Mouse (Mus musculus) limb, embryonic 11.5 days (tissue): ENCODE data around the gene Npl. TPM values are rescaled to one million over a fixed set of nuclear protein-coding genes. Genes with fewer than 3 reads are reported as not detected.

Experiments used
- ATAC-seq: fragments of 200-750 bp; cut with Nextera tagmentation; 2 replicates; pipeline ENCODE4 v1.8.0; 2017; ENCODE audit warnings: low read depth; ENCODE audit not compliant: insufficient number of reproducible peaks, low FRiP score, low TSS enrichment
- DNase-seq: peaks from one replicate; pipeline ENCODE4 v3.0.0-alpha.2; 2015; ENCODE audit warnings: low spot score
- H3K27ac ChIP-seq: fragments of 300-500 bp; sonication (generic); replicated peaks from 2 replicates; pipeline ENCODE4 v1.5.1; 2014; ENCODE audit warnings: low read depth, mild to moderate bottlenecking, low read length
- H3K27me3 ChIP-seq: fragments of 300-500 bp; sonication (generic); 2 replicates; pipeline ENCODE4 v1.6.1; 2014; ENCODE audit warnings: mild to moderate bottlenecking, low read length, mixed read lengths; ENCODE audit not compliant: control insufficient read depth, insufficient read depth
- H3K36me3 ChIP-seq: fragments of 300-500 bp; sonication (generic); 2 replicates; pipeline ENCODE4 v1.6.1; 2014; ENCODE audit warnings: mild to moderate bottlenecking, low read length, moderate library complexity, mixed read lengths; ENCODE audit not compliant: control insufficient read depth, insufficient read depth
- H3K4me1 ChIP-seq: fragments of 300-500 bp; sonication (generic); 2 replicates; pipeline ENCODE4 v1.6.1; 2014; ENCODE audit warnings: low read length, mixed read lengths; ENCODE audit not compliant: control insufficient read depth, insufficient read depth
- H3K4me2 ChIP-seq: fragments of 300-500 bp; sonication (generic); 2 replicates; pipeline ENCODE4 v1.6.1; 2014; ENCODE audit warnings: low read depth, mild to moderate bottlenecking, moderate library complexity; ENCODE audit not compliant: severe bottlenecking
- H3K4me3 ChIP-seq: fragments of 300-500 bp; sonication (generic); 2 replicates; pipeline ENCODE4 v1.5.1; 2014; ENCODE audit warnings: low read depth, low read length
- H3K9ac ChIP-seq: fragments of 300-500 bp; sonication (generic); 2 replicates; pipeline ENCODE4 v1.6.1; 2014; ENCODE audit warnings: mild to moderate bottlenecking, low read length
- H3K9me3 ChIP-seq: fragments of 300-500 bp; sonication (generic); 2 replicates; pipeline ENCODE4 v1.6.1; 2016; ENCODE audit warnings: low read length; ENCODE audit not compliant: control insufficient read depth
- WGBS: fragments of 180-500 bp; shearing (Covaris S2); extraction: QIAGEN DNeasy Blood & Tissue Kit; methylation state at CpG from one replicate; pipeline ENCODE4 v1.1.7; 2014; 5-methylcytosine and 5-hydroxymethylcytosine counted together
- polyA plus RNA-seq: library from polyadenylated mRNA; unstranded; fragments of >200 nt; fragmentation: Nextera tagmentation; extraction: Ambion mirVana; gene quantifications from 2 replicates; pipeline ENCODE4 v1.2.1, GENCODE M21; 2014

Npl gene
- polyA plus RNA-seq, 1 experiment from 2014 or later: 5.1 TPM

DNA sequence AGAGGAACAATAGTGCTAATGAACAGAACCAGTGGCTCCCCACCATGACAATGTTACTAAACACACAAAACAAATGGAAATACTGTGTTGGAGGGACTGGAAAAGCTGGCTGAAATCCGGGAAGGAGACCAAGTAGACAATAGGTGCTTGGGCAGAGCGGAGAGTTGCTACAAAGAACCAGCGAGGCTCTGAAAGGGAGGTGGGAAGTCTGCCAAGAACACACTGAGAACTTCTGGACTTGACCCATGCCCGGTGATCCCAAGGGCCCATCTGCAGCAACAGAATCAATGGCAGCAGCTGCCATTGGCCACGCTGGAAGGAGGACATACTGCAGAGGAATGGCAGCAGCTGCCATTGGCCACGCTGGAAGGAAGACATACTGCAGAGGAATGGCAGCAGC is 43.6 kb downstream of the Npl start:
- Histone ChIP-seq H3K9ac (no peak overlapping the region), H3K36me3 (no peaks in the 10 kb centered on the region), H3K9me3 (no peaks in the 10 kb centered on the region), H3K4me2 (no peak overlapping the region), H3K27me3 (no peaks in the 10 kb centered on the region), H3K4me3 (no peak overlapping the region), H3K4me1 (no peaks in the 10 kb centered on the region), H3K27ac (no peak overlapping the region)
- DNase-seq (no peak), ATAC-seq (no peak)
- WGBS: 88% methylated on average over 6 of the region's 6 CpGs

DNA sequence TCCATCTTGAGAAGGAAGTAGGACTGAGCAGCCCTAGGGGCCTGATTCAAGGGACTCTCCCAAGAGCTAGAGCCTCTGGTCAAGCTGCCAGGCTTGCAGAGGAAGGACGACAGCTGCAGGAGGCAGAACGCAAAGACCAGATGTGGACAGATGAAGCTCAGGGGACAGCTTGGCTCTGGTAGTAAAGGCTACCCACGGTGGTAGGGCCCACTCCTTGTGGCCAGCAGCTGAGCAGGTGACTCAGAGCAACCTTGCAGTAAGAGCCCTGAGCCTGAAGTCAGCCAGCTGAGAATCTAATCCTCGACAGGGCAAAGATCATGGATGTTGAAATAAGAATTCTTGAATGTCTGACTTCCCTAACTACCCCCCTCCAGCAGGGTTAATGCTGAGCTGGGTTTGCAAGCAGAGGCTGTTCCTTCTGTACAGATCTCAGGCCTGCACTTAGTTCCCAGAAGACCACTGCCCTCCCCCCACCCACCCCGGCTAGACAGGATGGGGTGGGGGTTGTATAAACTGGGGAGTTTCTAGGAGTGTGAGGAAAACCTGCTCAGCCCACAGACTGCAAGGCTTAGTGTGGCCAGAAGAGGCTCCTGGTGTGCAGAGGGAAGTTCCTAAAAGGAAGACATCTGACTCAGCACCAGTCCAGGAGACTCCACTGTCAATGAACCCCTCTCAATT is 48.1 kb downstream of the Npl start:
- Histone ChIP-seq H3K9ac (no peak overlapping the region), H3K4me1 (no peaks in the 10 kb centered on the region), H3K9me3 (no peaks in the 10 kb centered on the region), H3K27ac (no peak overlapping the region), H3K36me3 (no peaks in the 10 kb centered on the region), H3K4me3 (no peak overlapping the region), H3K27me3 (no peaks in the 10 kb centered on the region), H3K4me2 (no peak overlapping the region)
- DNase-seq (peak; percentile 31), ATAC-seq (0 out of 2 replicates have a peak, but pooled peaks have one; percentile 39)
- 54% methylated on average over 5 of the region's 5 CpGs for WGBS

DNA sequence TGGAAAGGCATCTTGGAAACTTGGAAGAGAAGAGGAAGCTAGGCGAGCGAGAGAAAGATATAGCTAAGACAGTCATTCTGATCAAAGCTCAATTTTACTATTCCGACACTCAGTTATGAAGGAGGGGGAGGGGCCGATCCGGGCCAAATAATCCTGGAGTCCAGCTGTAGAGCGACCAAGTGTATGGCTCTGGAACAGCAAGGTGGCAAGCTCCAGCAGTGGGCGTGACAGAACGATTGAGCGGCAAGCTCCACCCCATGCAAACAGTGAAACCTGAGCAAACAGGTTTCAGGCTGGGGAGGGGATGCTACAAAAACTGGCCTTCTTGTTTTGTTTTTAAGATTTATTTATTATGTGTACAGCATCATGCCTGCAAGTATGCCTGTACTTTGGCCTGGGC is 49.8 kb downstream of the Npl start:
- Histone ChIP-seq H3K4me1 (no peaks in the 10 kb centered on the region), H3K36me3 (no peaks in the 10 kb centered on the region), H3K9ac (no peak overlapping the region), H3K4me3 (no peak overlapping the region), H3K27me3 (no peaks in the 10 kb centered on the region), H3K27ac (no peak overlapping the region), H3K9me3 (no peaks in the 10 kb centered on the region), H3K4me2 (no peak overlapping the region)
- DNase-seq: no peak
- WGBS: 86% methylated on average over 9 of the region's 9 CpGs
- ATAC-seq: no peak

DNA sequence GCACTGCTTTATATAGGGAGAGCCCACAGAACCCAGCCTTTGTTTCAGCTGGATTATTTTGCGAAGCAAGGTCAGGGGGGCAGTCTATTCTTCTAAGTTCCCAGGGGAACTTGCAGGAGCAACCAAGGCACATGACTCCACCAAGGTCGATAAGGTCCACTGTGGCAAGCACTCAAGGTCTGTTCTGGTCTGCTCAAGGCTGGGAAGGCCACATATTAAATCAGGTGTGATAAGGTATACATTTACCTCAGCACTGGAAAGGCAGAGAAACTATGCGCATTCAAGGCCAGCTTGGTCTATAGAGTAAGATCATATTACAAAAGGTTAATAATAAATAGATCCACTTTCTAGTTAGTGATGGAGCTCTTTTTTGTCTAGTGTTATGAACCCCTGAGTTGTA is 53.8 kb downstream of the Npl start:
- Histone ChIP-seq H3K27me3 (no peaks in the 10 kb centered on the region), H3K4me3 (no peak overlapping the region), H3K27ac (no peak overlapping the region), H3K9ac (no peak overlapping the region), H3K9me3 (no peaks in the 10 kb centered on the region), H3K36me3 (no peaks in the 10 kb centered on the region), H3K4me2 (no peak overlapping the region), H3K4me1 (no peaks in the 10 kb centered on the region)
- DNase-seq (no peak), ATAC-seq (no peak)
- WGBS: 89% methylated on average over 3 of the region's 3 CpGs

DNA sequence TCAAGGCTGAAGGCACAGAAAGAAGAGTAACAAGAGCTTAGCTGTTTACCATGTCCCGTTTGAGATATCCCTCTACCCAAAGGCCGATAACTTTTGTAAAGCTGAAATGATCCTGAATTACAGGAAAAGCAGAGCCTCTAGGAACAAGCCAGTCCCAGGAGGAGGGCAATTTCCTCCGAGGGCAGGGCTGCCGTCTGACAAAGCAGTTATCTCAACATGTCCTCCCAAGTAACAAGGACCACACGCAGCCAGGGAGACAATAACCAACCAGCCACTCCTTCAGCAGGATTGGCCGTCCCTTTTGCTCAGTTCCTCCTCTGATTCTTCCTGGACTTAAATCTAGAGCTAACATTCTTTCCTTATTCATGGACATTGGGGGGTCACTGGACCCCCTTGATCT is 55.9 kb downstream of the Npl start:
- H3K9me3 ChIP-seq: no peaks in the 10 kb centered on the region
- ATAC-seq (no peak), DNase-seq (no peak)
- no peaks in the 10 kb centered on the region for H3K36me3 ChIP-seq
- no peak overlapping the region for H3K4me2 ChIP-seq
- no peak overlapping the region for H3K4me3 ChIP-seq
- H3K9ac ChIP-seq: no peak overlapping the region
- no peaks in the 10 kb centered on the region for H3K4me1 ChIP-seq
- no peak overlapping the region for H3K27ac ChIP-seq
- no peaks in the 10 kb centered on the region for H3K27me3 ChIP-seq
- WGBS: 44% methylated on average over 6 of the region's 6 CpGs

DNA sequence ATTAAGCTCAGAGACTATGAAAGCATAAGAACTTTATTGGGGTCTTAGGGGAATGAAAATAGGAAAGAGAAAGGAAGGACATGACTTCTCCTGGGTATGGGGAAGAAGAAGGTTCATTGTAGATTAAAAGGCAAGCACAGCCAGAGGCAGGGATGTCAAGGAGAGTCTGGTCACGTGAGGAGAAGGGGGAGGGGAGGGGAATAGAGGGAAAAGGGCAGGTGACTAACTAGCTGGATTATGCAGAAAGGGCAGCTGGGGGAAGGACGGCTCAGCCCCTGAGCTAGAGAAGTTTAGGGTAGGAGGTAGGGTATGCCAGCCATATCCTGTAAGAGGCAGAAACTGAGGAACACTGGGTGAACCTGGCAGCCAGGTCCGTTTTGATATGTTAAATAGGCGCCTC is 56.5 kb downstream of the Npl start:
- Histone ChIP-seq H3K4me3 (no peak overlapping the region), H3K4me1 (no peaks in the 10 kb centered on the region), H3K4me2 (no peak overlapping the region), H3K27me3 (no peaks in the 10 kb centered on the region), H3K9ac (no peak overlapping the region), H3K36me3 (no peaks in the 10 kb centered on the region), H3K27ac (no peak overlapping the region), H3K9me3 (no peaks in the 10 kb centered on the region)
- ATAC-seq (no peak), DNase-seq (no peak)
- 14% methylated on average over 4 of the region's 4 CpGs for WGBS

DNA sequence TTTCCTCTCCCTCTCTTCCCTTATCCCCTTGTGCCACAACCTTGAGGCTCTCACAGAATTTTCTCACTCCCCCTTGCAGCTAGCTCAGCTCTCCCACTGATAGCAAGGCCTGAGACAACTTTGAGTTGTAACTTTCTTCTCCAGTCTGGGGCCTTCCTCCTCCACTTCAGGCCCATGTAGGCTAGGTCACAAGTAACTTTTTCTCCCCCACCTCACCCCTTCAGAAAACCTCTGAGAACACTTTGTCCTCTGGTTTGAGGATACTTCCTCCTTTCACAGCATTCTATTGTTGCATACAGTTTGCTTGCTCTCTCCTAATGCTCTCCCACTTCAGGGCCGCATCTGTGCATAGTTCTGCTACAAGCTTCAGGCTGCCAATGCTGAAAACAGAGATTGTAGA is 58.0 kb downstream of the Npl start:
- 94% methylated on average over 1 of the region's 1 CpGs for WGBS
- Histone ChIP-seq H3K36me3 (no peaks in the 10 kb centered on the region), H3K4me2 (no peak overlapping the region), H3K9ac (no peak overlapping the region), H3K4me1 (no peaks in the 10 kb centered on the region), H3K27me3 (no peaks in the 10 kb centered on the region), H3K9me3 (no peaks in the 10 kb centered on the region), H3K4me3 (no peak overlapping the region), H3K27ac (no peak overlapping the region)
- DNase-seq: no peak
- no peak for ATAC-seq

DNA sequence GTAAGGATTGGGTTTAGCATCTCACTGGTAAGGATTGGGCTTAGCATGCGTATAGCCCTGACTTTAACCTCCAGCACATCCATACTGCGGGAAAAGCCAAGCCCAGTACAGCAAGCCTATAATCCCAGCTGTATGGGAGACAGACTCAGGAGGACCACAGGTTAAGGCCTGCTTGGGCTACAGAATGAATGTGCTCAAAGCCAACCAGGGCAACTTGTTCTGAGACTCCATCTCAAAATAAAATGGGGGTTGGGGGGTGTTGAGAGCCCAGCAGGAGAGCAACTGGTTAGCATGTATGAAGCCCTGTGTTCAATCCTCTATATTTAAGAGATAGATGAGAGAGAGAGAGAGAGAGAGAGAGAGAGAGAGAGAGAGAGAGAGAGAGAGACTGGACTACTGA is 58.5 kb downstream of the Npl start:
- H3K4me1 ChIP-seq: no peaks in the 10 kb centered on the region
- WGBS: 93% methylated on average over 2 of the region's 2 CpGs
- H3K4me3 ChIP-seq: no peak overlapping the region
- H3K9me3 ChIP-seq: no peaks in the 10 kb centered on the region
- no peak for ATAC-seq
- H3K27ac ChIP-seq: no peak overlapping the region
- no peak for DNase-seq
- H3K4me2 ChIP-seq: no peak overlapping the region
- H3K27me3 ChIP-seq: no peaks in the 10 kb centered on the region
- no peaks in the 10 kb centered on the region for H3K36me3 ChIP-seq
- H3K9ac ChIP-seq: no peak overlapping the region

DNA sequence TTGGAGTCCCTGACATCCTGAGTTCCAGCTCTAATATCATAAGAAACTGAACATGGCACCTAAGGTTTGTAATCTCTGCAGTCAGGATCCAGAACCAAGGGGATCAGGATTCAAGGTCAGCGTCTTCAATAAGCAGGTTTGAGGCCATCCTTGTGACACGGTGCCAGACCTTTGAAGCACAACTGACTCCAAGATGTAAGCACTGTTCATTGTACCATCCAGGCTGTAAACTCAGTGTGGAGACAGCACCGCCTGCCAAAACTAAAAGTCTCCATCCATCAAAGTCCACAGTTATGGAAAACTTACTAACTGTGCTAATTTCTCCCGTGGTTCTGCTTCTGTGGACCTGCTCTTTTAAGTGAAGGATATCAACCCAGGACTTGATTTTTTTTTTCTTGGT is 59.9 kb downstream of the Npl start:
- Histone ChIP-seq H3K4me3 (no peak overlapping the region), H3K4me2 (no peak overlapping the region), H3K9ac (no peak overlapping the region), H3K27ac (no peak overlapping the region), H3K4me1 (0 out of 2 replicates have a peak, but pooled peaks cover 2% of the 10 kb centered on the region), H3K27me3 (no peaks in the 10 kb centered on the region), H3K36me3 (no peaks in the 10 kb centered on the region), H3K9me3 (no peaks in the 10 kb centered on the region)
- ATAC-seq (no peak), DNase-seq (no peak)
- WGBS: 90% methylated on average over 4 of the region's 4 CpGs
